In the genomic region with DNA sequence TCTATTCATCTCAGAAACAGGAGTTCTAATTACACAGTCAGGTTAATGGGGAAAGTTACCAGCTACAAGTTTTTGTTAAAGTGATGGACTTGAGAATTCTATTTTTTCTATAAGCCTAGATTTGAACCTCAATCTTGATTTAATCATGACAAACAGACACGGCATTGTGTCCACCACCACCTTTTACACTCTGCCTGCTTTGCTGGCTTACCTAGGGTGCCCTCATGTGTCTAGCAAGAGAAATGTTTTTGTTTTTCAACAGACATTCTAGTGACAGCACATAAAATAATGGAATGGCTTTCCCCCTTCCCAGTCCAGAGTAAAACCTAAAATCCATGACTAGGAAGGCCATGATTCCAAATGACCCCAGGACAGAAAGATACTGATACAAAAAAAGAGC, we compare ENCODE assay signal across 9 mouse cellular contexts. TPM values are rescaled to one million over a fixed set of nuclear protein-coding genes. Genes with fewer than 3 reads are reported as not detected.
A peak's percentile ranks its signal among the peaks of the same experiment; 100 is the strongest.
DNase-seq lines count a peak whose midpoint lies in the region; ATAC-seq and TF ChIP-seq lines count a peak whose summit lies in the region.
"Had no signal": no experiment of that assay in that cellular context is flagged by ENCODE, and none has a peak within 500 bp of the region (broad histone marks: within the 10 kb centered on the region; RNA-seq: fewer than 3 reads in every experiment).

No protein-coding gene starts in this region.

- peak; percentile 65 for DNase-seq in forebrain, embryonic 14.5 days (ENCODE audit: low spot score)
- DNase-seq in forebrain, embryonic 11.5 days (ENCODE audit: low spot score) = no peak
- peak; percentile 19 to 24 for DNase-seq in left cerebral cortex, postnatal 14 days (ENCODE audit: low spot score in 2 of 2)
- no peak for DNase-seq in left cerebral cortex, postnatal 4 days
- DNase-seq in MEL (ENCODE audit: low read depth, low spot score) = no peak
- DNase-seq in limb, embryonic 14.5 days (ENCODE audit: low spot score) = peak; percentile 26
- DNase-seq in gastrocnemius, adult 8-10 months (ENCODE audit: low spot score in 2 of 2) = no peak
- no peak for DNase-seq in cerebellum, postnatal 36 days
- DNase-seq: gastrocnemius, postnatal 14 days had no signal

- peak in 2 of 3 experiments; percentile 28 to 53; a peak in 2 of 6 replicates for TF ChIP-seq CTCF in MEL (IDR thresholded peaks at IDR 0.05 in 2 of 3, conservative IDR thresholded peaks at IDR 0.05 in 1 of 3; ENCODE audit: control insufficient read depth in 1 of 3, insufficient read depth in 1 of 3, low read depth in 2 of 3, low read length in 3 of 3, poor library complexity in 1 of 3, severe bottlenecking in 1 of 3)

- H3K27ac ChIP-seq in forebrain, embryonic 14.5 days (ENCODE audit: low read depth, low read length) = no peak overlapping the region
- H3K27ac ChIP-seq in forebrain, embryonic 11.5 days (ENCODE audit: low read depth, low read length) = no peak overlapping the region
- no peak overlapping the region for H3K27ac ChIP-seq in MEL (ENCODE audit: control insufficient read depth, low read depth, low read length)
- no peak overlapping the region for H3K27ac ChIP-seq in limb, embryonic 14.5 days (replicated peaks; ENCODE audit: low read depth, low read length)

- intact Hi-C loops in left cerebral cortex, postnatal 14 days (cut with DNase I) = loop anchor here (1.0 to 10.0 kb wide), 2 partner anchors 9 to 174 kb away; a partner anchor contains a TSS
- intact Hi-C loops in left cerebral cortex, postnatal 4 days (cut with DNase I) = loop anchor here (2.0 to 10.0 kb wide), 2 partner anchors 174 to 526 kb away; a partner anchor contains a TSS

- H3K4me2 ChIP-seq in forebrain, embryonic 14.5 days (ENCODE audit: low read length) = no peak overlapping the region
- no peak overlapping the region for H3K4me2 ChIP-seq in forebrain, embryonic 11.5 days (ENCODE audit: low read depth, low read length, severe bottlenecking)
- H3K4me2 ChIP-seq in limb, embryonic 14.5 days (replicated peaks; ENCODE audit: low read depth, low read length, severe bottlenecking) = no peak overlapping the region

- no peak overlapping the region for H3K4me3 ChIP-seq in forebrain, embryonic 14.5 days (ENCODE audit: low read depth, low read length)
- H3K4me3 ChIP-seq in forebrain, embryonic 11.5 days (ENCODE audit: low read depth, low read length) = no peak overlapping the region
- no peak overlapping the region for H3K4me3 ChIP-seq in MEL (ENCODE audit: control insufficient read depth in 1 of 2, insufficient read depth in 1 of 2, low read depth in 2 of 2, low read length in 2 of 2)
- no peak overlapping the region for H3K4me3 ChIP-seq in limb, embryonic 14.5 days (replicated peaks; ENCODE audit: low read length)

- TF ChIP-seq EP300 in MEL (IDR thresholded peaks at IDR 0.05; ENCODE audit: low read depth in 1 of 2, low read length in 2 of 2) = no peak

- no peaks in the 10 kb centered on the region for H3K4me1 ChIP-seq in forebrain, embryonic 14.5 days (ENCODE audit: control insufficient read depth, insufficient read depth, low read length)
- H3K4me1 ChIP-seq in forebrain, embryonic 11.5 days (replicated peaks; ENCODE audit: control insufficient read depth, insufficient read depth, low read length) = 0 out of 2 replicates have a peak, but pooled peaks cover 4% of the 10 kb centered on the region
- no peaks in the 10 kb centered on the region for H3K4me1 ChIP-seq in MEL (ENCODE audit: control insufficient read depth in 1 of 2, insufficient read depth in 2 of 2, low read length in 2 of 2)
- peaks cover 12% of the 10 kb centered on the region for H3K4me1 ChIP-seq in limb, embryonic 14.5 days (ENCODE audit: control insufficient read depth, insufficient read depth, low read length)

- H3K36me3 ChIP-seq in forebrain, embryonic 14.5 days (ENCODE audit: control insufficient read depth, insufficient read depth, low read length) = peaks cover 7% of the 10 kb centered on the region; the same call in 1 of the 2 replicates
- no peaks in the 10 kb centered on the region for H3K36me3 ChIP-seq in forebrain, embryonic 11.5 days (ENCODE audit: control insufficient read depth, insufficient read depth, low read length)
- no peaks in the 10 kb centered on the region for H3K36me3 ChIP-seq in MEL (ENCODE audit: control insufficient read depth in 1 of 2, insufficient read depth in 2 of 2, low read length in 2 of 2)
- H3K36me3 ChIP-seq in limb, embryonic 14.5 days (ENCODE audit: control insufficient read depth, insufficient read depth, low read length) = peaks cover 39% of the 10 kb centered on the region

- H3K79me2 ChIP-seq in MEL (ENCODE audit: control insufficient read depth, insufficient read depth, low read length, poor library complexity) = no peaks in the 10 kb centered on the region

- H3K9me3 ChIP-seq in forebrain, embryonic 14.5 days (replicated peaks; ENCODE audit: control insufficient read depth, low read length) = no peaks in the 10 kb centered on the region
- H3K9me3 ChIP-seq in forebrain, embryonic 11.5 days (ENCODE audit: control insufficient read depth, low read length) = no peaks in the 10 kb centered on the region
- no peaks in the 10 kb centered on the region for H3K9me3 ChIP-seq in MEL (replicated peaks; ENCODE audit: insufficient read depth, low read length)
- no peaks in the 10 kb centered on the region for H3K9me3 ChIP-seq in limb, embryonic 14.5 days (ENCODE audit: control insufficient read depth, low read length)

- ATAC-seq in forebrain, embryonic 14.5 days = peak; percentile 44; the same call in 1 of the 2 replicates
- ATAC-seq in forebrain, embryonic 11.5 days (replicated peaks; ENCODE audit: low FRiP score) = no peak
- no peak for ATAC-seq in limb, embryonic 14.5 days (ENCODE audit: low FRiP score, low read depth)

- 5% methylated on average over 1 of the region's 1 CpGs for WGBS in forebrain, embryonic 14.5 days
- 3% methylated on average over 1 of the region's 1 CpGs for WGBS in forebrain, embryonic 11.5 days
- WGBS in limb, embryonic 14.5 days = 4% methylated on average over 1 of the region's 1 CpGs

- no peak for TF ChIP-seq POLR2A in MEL (IDR thresholded peaks at IDR 0.05; ENCODE audit: control insufficient read depth in 1 of 2, insufficient read depth in 1 of 2, low read depth in 1 of 2, low read length in 2 of 2, poor library complexity in 1 of 2)
- no peak for TF ChIP-seq POLR2A in limb, embryonic 14.5 days (IDR thresholded peaks at IDR 0.05; ENCODE audit: borderline replicate concordance, extremely low read depth, insufficient read depth, insufficient read length)

- no peaks in the 10 kb centered on the region for H3K27me3 ChIP-seq in forebrain, embryonic 14.5 days (replicated peaks; ENCODE audit: control insufficient read depth, insufficient read depth, low read length)
- no peaks in the 10 kb centered on the region for H3K27me3 ChIP-seq in forebrain, embryonic 11.5 days (ENCODE audit: control insufficient read depth, insufficient read depth, low read length)
- no peaks in the 10 kb centered on the region for H3K27me3 ChIP-seq in MEL (ENCODE audit: control insufficient read depth in 1 of 2, insufficient read depth in 2 of 2, low read length in 2 of 2)
- H3K27me3 ChIP-seq in limb, embryonic 14.5 days (ENCODE audit: control insufficient read depth, insufficient read depth, low read length) = no peaks in the 10 kb centered on the region

- H3K9ac ChIP-seq in forebrain, embryonic 14.5 days (ENCODE audit: low read length) = no peak overlapping the region
- H3K9ac ChIP-seq in forebrain, embryonic 11.5 days (ENCODE audit: low read length) = no peak overlapping the region
- no peak overlapping the region for H3K9ac ChIP-seq in MEL (ENCODE audit: control insufficient read depth, low read depth, low read length, poor library complexity, severe bottlenecking)
- H3K9ac ChIP-seq in limb, embryonic 14.5 days (ENCODE audit: low read depth, low read length, severe bottlenecking) = no peak overlapping the region

- peak; percentile 60 for TF ChIP-seq RAD21 in MEL (IDR thresholded peaks at IDR 0.05; ENCODE audit: low read depth, low read length)

TF ChIP-seq in MEL, 35 proteins besides CTCF, POLR2A, EP300 and RAD21:
- no peak for TF ChIP-seq MXI1 (IDR thresholded peaks at IDR 0.05; ENCODE audit: low read depth, low read length)
- peak; percentile 46 for TF ChIP-seq ZC3H11A (IDR thresholded peaks at IDR 0.05; ENCODE audit: low read depth, low read length)
- no peak for TF ChIP-seq SIN3A (IDR thresholded peaks at IDR 0.05; ENCODE audit: low read length)
- no peak for TF ChIP-seq USF2 (IDR thresholded peaks at IDR 0.05; ENCODE audit: borderline replicate concordance in 1 of 2, insufficient read depth in 1 of 2, low read depth in 1 of 2, low read length in 2 of 2)
- no peak for TF ChIP-seq HCFC1 (IDR thresholded peaks at IDR 0.05; ENCODE audit: low read depth, low read length)
- TF ChIP-seq MAZ (IDR thresholded peaks at IDR 0.05; ENCODE audit: low read depth, low read length) = no peak
- no peak for TF ChIP-seq ELF1 (IDR thresholded peaks at IDR 0.05; ENCODE audit: low read depth, low read length)
- no peak for TF ChIP-seq BHLHE40 (IDR thresholded peaks at IDR 0.05; ENCODE audit: borderline replicate concordance, low read depth, low read length)
- peak; percentile 66 for TF ChIP-seq SMC3 (IDR thresholded peaks at IDR 0.05; ENCODE audit: low read depth, low read length)

RNA-seq across cellular contexts. Expression of a gene that starts 46.6 kb away (rescaled TPM):
- polyA plus RNA-seq in forebrain, embryonic 14.5 days (2014; fragmentation: Nextera tagmentation; extraction: Ambion mirVana) = 11.0 and 12.2 TPM in 2 replicates
- polyA plus RNA-seq in forebrain, embryonic 11.5 days (2014; fragmentation: Nextera tagmentation; extraction: Ambion mirVana) = 28.0 and 31.0 TPM in 2 replicates
- under 1 TPM; 0.46 to 0.78 TPM for total RNA-seq in left cerebral cortex, postnatal 14 days (2021)
- total RNA-seq in left cerebral cortex, postnatal 4 days (2021) = 1 to 10 TPM; 2.1 to 2.9 TPM
- 12.3 and 14.2 TPM in 2 replicates for total RNA-seq in MEL (2012; rRNA removed)
- 10 to 100 TPM; 11.5 to 48.8 TPM for polyA plus RNA-seq in MEL (2012; ENCODE audit: insufficient read depth in 1 of 2, insufficient read length in 2 of 2, low read depth in 1 of 2, low replicate concordance in 2 of 2, missing spikeins in 1 of 2)
- 11.1 and 13.2 TPM in 2 replicates for polyA plus RNA-seq in limb, embryonic 14.5 days (2012; rRNA removed)
- 16.4 and 18.0 TPM in 2 replicates for polyA plus RNA-seq in limb, embryonic 14.5 days (2014; fragmentation: Nextera tagmentation; extraction: Ambion mirVana)
- total RNA-seq in gastrocnemius, adult 8-10 months (2022) = under 1 TPM; 0.22 to 0.48 (median 0.30) TPM

Comparison
In these comparisons a context has a peak if more than half of its experiments do, and no peak if none do; other contexts are left out.
1. DNase-seq: peak in forebrain, embryonic 14.5 days (single experiment), left cerebral cortex, postnatal 14 days (2 of 2) and limb, embryonic 14.5 days (single experiment); none in forebrain, embryonic 11.5 days (single experiment), left cerebral cortex, postnatal 4 days (single experiment), MEL (single experiment), gastrocnemius, adult 8-10 months (0 of 2) and cerebellum, postnatal 36 days (0 of 2).